Mouse (Mus musculus): Measurements from ENCODE around the gene Zfp651. TPM values are rescaled to one million over a fixed set of nuclear protein-coding genes. Genes with fewer than 3 reads are reported as not detected.

Zfp651 gene
- polyA plus RNA-seq (2012) = 2.5 and 4.0 TPM in 2 replicates

DNA sequence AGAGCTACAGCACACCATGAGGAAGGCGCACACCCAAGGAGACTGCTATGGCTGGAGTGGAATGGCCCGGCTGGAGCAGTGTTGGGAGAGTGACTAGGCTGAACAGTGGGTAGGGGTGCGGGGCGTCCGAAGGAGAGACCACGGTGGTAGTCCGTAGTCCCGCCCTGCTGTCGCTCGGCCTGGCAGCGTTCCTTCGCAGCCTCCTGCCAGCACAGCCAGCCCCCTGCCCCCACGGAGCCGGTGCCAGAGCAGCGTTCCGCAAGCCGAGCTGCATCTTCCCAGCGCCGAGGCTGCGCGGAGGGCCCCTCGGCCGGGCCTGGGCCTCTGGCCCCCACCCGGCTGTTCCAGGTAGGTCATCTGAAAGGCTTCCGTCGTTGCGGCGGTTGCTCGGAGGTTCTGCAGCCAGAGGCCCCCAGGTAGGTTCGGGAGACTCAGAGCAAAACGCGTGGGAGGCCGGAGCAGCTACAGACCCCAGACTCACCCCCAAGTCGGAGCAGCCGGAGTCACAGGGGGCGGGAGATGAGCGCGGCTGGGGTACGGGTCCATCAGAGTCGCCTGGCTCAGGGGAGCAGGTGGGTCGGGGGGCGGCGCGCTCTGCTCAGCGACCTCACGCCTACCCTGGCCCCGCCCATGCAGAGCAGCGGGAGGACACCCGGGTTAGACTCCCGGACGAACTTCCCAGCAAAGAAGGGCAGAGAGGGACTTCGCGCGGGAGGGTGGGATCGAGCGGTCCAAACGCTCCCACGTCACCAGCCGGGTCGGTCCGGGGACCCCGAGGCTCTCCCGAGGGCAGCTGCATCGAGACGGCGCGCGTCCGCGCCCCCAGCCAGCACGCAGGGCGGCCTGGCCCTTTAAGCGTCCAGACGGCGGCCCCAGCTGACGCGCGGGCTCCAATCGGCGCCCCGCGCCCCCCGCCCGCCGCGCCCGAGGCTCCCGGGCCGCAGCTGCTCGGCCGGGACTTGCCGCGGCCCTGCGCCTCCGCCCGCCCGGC is at the start of gene Zfp651:
TSS of gene Zfp651 (plus strand) at position 240 of the 991 bp plus-strand sequence.

DNA sequence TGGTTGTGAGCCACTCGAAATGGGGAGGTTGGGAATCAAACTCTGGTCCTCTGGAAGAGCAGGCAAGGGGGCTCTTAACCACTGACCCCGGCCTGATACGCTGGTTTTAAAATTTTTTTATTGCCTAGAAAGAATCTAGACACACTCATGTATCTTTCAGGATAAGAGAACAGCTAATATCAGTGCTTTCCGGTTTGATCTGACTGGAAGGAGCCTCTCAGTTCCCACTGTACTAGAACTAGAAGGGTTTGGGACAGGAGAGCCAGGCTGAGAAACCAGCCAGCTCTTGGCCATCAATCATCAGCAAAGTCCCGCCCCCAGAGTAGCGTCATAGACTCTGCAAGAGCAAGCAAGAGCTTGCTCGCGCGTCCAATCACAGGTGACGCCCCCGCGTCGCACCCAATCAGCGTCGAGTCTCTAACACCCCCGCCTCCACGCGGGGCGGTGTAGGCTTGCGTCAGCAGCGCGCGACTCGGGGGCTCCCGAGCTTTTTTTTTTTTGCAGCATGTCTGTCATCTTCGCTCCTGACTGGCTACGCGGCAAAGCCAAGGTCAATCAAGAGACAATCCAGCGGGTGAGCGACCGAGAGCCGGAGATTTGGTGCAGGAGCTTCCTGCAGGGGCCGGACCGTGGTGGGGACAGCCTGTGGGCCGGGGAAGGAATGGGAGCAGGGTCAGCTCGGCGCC is 49.1 kb upstream of the Zfp651 start, which contains the start of gene Ss18l2:
TSS of gene Ss18l2 (plus strand) at position 432 of the 686 bp plus-strand sequence.

DNA sequence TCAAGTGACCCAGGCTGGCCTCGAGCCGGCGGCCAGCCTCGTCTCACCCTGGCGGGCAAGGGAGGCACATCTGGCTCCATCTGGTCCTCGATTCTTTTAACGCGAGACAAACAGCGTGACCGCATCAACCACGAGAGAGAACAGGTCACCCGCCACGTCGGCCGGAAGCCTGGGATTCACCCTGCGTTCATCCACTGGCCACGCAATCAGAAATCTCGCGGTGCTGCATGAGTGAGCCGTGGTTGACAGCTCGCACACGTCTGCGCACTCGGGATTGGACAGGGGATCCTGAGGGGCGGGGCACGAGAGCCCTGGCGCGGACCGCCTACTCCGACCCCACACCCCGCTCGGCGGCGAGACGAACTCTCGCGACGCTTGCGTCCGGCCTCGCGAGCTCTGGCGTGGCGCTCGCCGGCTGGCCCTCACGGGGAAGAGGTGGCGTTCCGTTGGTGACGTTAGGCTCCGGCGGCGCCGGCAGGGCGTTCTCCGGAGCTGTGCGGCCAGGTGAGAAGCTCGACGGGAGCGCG is 40.3 kb upstream of the Zfp651 start, which contains the start of gene Nktr:
TSS of gene Nktr (plus strand) at position 378 of the 527 bp plus-strand sequence.

DNA sequence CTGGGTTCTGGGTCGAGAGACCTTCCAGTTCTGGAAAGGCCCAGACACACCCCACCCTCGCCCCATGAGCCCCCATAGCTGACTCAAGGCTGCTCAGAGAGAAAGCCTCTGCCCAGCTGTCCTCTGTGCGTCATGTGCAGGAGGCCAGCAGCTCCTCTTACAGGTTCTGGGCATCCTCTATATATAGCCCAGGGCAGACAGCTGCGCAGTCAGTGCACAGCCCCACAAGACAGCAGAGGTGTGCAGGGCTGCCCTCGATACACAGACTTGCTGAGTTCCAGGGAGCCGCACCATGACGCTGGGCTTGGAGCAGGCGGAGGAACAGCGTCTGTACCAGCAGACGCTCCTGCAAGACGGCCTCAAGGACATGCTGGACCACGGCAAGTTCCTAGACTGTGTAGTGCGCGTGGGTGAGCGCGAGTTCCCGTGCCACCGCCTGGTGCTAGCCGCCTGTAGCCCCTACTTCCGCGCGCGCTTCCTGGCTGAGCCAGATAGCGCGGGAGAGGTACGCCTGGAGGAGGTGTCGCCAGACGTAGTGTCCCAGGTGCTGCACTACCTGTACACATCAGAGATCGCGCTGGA is 18.4 kb downstream of the Zfp651 start, which contains the start of gene Klhl40:
TSS of gene Klhl40 (plus strand) at position 124 of the 582 bp plus-strand sequence.

DNA sequence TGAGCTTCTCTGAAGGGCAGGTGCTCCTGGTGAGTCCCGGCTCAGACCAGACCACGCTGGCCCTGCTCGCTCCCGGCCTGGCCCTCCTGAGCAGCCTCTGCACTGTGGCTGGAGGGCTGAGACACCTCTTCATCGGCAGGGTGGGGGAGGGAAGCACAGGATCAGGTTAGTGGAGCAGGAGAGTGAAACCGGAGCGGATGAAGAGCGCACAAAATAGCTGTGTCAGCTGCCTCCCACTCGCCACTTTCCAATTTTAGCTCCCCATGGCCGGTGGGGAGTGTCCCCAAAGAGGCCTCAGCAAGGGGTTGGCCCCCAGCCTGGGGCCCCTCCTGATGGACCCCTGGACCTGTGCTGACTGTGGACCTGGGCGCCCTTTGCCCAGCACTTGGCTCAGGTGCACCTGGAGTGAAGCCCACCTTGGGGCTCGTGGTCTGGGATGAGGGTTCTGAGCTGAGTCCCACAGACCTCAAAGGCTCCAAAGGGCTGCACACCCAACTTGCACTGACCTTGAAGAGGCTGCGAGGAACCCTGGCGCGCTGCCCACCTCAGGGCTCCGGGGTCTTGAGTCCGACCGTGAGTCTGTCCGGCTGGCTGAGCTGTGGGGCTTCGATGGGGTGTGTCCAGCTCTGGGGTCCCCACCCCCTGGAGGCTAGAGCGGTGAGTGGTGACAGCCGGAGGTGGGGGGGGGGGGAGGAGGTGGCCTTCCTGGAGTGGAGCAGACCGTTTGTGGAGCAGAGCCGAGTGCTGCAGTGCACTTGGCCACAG is 32.8 kb downstream of the Zfp651 start, which contains the start of gene Hhatl:
TSS of gene Hhatl (minus strand) at position 751 of the 765 bp plus-strand sequence.

Other genes starting within 250 kb of the Zfp651 start
- gene Lyzl4, start 117.2 kb upstream of the Zfp651 start, polyA plus RNA-seq (2012) = not detected in 2 replicates
- 0.11 and 0.27 TPM in 2 replicates for gene Vipr1, start 116.6 kb upstream of the Zfp651 start, polyA plus RNA-seq (2012)
- 11.1 and 13.3 TPM in 2 replicates for gene Sec22c, start 53.8 kb upstream of the Zfp651 start, polyA plus RNA-seq (2012)
- 20.2 and 27.5 TPM in 2 replicates for gene Ss18l2, start 49.0 kb upstream of the Zfp651 start, polyA plus RNA-seq (2012)
- gene Nktr, start 40.2 kb upstream of the Zfp651 start, polyA plus RNA-seq (2012) = 21.3 and 36.5 TPM in 2 replicates
- gene Klhl40, start 18.3 kb downstream of the Zfp651 start, polyA plus RNA-seq (2012) = 0.03 TPM in 1 of 2 replicates, not detected in the other
- not detected in 2 replicates for gene Hhatl, start 33.2 kb downstream of the Zfp651 start, polyA plus RNA-seq (2012)
- gene Ccdc13, start 80.1 kb downstream of the Zfp651 start, polyA plus RNA-seq (2012) = 0.12 TPM in 1 of 2 replicates, not detected in the other
- gene Higd1a, start 99.0 kb downstream of the Zfp651 start, polyA plus RNA-seq (2012) = 28.9 and 31.4 TPM in 2 replicates
- gene Ackr2, start 139.0 kb downstream of the Zfp651 start, polyA plus RNA-seq (2012) = not detected in 2 replicates
- not detected in 2 replicates for gene Cyp8b1, start 157.0 kb downstream of the Zfp651 start, polyA plus RNA-seq (2012)
- gene Fam198a, start 191.7 kb downstream of the Zfp651 start, polyA plus RNA-seq (2012) = 0.03 and 0.17 TPM in 2 replicates
- 7.9 and 11.2 TPM in 2 replicates for gene Pomgnt2, start 237.8 kb downstream of the Zfp651 start, polyA plus RNA-seq (2012)

All from megakaryocyte-erythroid progenitor cell, adult 5 weeks (primary cell).